11 mouse cellular contexts compared by ENCODE assay signal in genomic region chr11:54026491-54027041, GRCm38 (mm10). TPM values are rescaled to one million over a fixed set of nuclear protein-coding genes. Genes with fewer than 3 reads are reported as not detected.
DNase-seq lines count a peak whose midpoint lies in the region; ATAC-seq and TF ChIP-seq lines count a peak whose summit lies in the region.
"Had no signal": no experiment of that assay in that cellular context is flagged by ENCODE, and none has a peak within 500 bp of the region (broad histone marks: within the 10 kb centered on the region; RNA-seq: fewer than 3 reads in every experiment).

No protein-coding gene starts in this region.

- no peaks in the 10 kb centered on the region for H3K27me3 ChIP-seq in forebrain, postnatal 0 days (ENCODE audit: insufficient read depth, low read length)
- H3K27me3 ChIP-seq in forebrain, embryonic 14.5 days (replicated peaks; ENCODE audit: control insufficient read depth, insufficient read depth, low read length) = peaks cover 7% of the 10 kb centered on the region
- H3K27me3 ChIP-seq in neural tube, embryonic 15.5 days (replicated peaks) = peaks cover 13% of the 10 kb centered on the region
- no peaks in the 10 kb centered on the region for H3K27me3 ChIP-seq in hindbrain, postnatal 0 days (ENCODE audit: insufficient read depth, low read length)

- H3K4me3 ChIP-seq in forebrain, postnatal 0 days (ENCODE audit: low read depth, low read length) = no peak overlapping the region
- H3K4me3 ChIP-seq in forebrain, embryonic 14.5 days (ENCODE audit: low read depth, low read length) = no peak overlapping the region
- H3K4me3 ChIP-seq in neural tube, embryonic 15.5 days (replicated peaks) = no peak overlapping the region
- H3K4me3 ChIP-seq in hindbrain, postnatal 0 days (ENCODE audit: low read length) = no peak overlapping the region
- H3K4me3 ChIP-seq: lung, embryonic 15.5 days had no signal

- no peak overlapping the region for H3K27ac ChIP-seq in forebrain, postnatal 0 days (ENCODE audit: low read depth, low read length)
- H3K27ac ChIP-seq in forebrain, embryonic 14.5 days (ENCODE audit: low read depth, low read length) = no peak overlapping the region
- no peak overlapping the region for H3K27ac ChIP-seq in neural tube, embryonic 15.5 days (replicated peaks)
- H3K27ac ChIP-seq in hindbrain, postnatal 0 days = no peak overlapping the region
- H3K27ac ChIP-seq: lung, embryonic 15.5 days had no signal

- peak; percentile 14; the same call in 1 of the 2 replicates for ATAC-seq in forebrain, postnatal 0 days
- no peak for ATAC-seq in forebrain, embryonic 14.5 days
- ATAC-seq in neural tube, embryonic 15.5 days (ENCODE audit: low FRiP score) = no peak
- no peak for ATAC-seq in hindbrain, postnatal 0 days

- H3K4me2 ChIP-seq in forebrain, postnatal 0 days (ENCODE audit: low read depth) = no peak overlapping the region
- no peak overlapping the region for H3K4me2 ChIP-seq in forebrain, embryonic 14.5 days (ENCODE audit: low read length)
- peak overlapping the region; percentile 97 for H3K4me2 ChIP-seq in neural tube, embryonic 15.5 days
- H3K4me2 ChIP-seq in hindbrain, postnatal 0 days (ENCODE audit: low read depth, low read length) = peak overlapping the region; percentile 89

- no peaks in the 10 kb centered on the region for H3K9me3 ChIP-seq in forebrain, postnatal 0 days (ENCODE audit: low read length)
- H3K9me3 ChIP-seq in forebrain, embryonic 14.5 days (replicated peaks; ENCODE audit: control insufficient read depth, low read length) = no peaks in the 10 kb centered on the region
- no peaks in the 10 kb centered on the region for H3K9me3 ChIP-seq in neural tube, embryonic 15.5 days (replicated peaks)
- H3K9me3 ChIP-seq in hindbrain, postnatal 0 days (ENCODE audit: low read length) = no peaks in the 10 kb centered on the region
- H3K9me3 ChIP-seq: lung, embryonic 15.5 days had no signal

- DNase-seq in forebrain, postnatal 0 days = no peak
- DNase-seq in forebrain, embryonic 14.5 days (ENCODE audit: low spot score) = no peak
- DNase-seq in neural tube, embryonic 10.5 days (ENCODE audit: extremely low spot score, low spot score) = no peak
- DNase-seq in hindbrain, postnatal 0 days (ENCODE audit: low spot score) = peak; percentile 5
- DNase-seq in spleen, postnatal 4 days (ENCODE audit: low spot score in 2 of 2) = peak; percentile 74 to 79
- no peak for DNase-seq in kidney, adult 18-20 months
- DNase-seq in lung, postnatal 36 days = no peak
- DNase-seq: thymus, postnatal 25 days had no signal

- no peaks in the 10 kb centered on the region for H3K36me3 ChIP-seq in forebrain, postnatal 0 days (ENCODE audit: insufficient read depth)
- H3K36me3 ChIP-seq in forebrain, embryonic 14.5 days (ENCODE audit: control insufficient read depth, insufficient read depth, low read length) = no peaks in the 10 kb centered on the region
- H3K36me3 ChIP-seq in neural tube, embryonic 15.5 days = no peaks in the 10 kb centered on the region
- H3K36me3 ChIP-seq in hindbrain, postnatal 0 days (ENCODE audit: insufficient read depth, low read length) = no peaks in the 10 kb centered on the region
- H3K36me3 ChIP-seq: lung, embryonic 15.5 days had no signal

- WGBS in forebrain, postnatal 0 days = 91% methylated on average over 1 of the region's 1 CpGs
- 96% methylated on average over 1 of the region's 1 CpGs for WGBS in forebrain, embryonic 14.5 days
- WGBS in neural tube, embryonic 15.5 days = 75% methylated on average over 1 of the region's 1 CpGs
- 89% methylated on average over 1 of the region's 1 CpGs for WGBS in hindbrain, postnatal 0 days

- peaks cover 8% of the 10 kb centered on the region; the same call in 1 of the 2 replicates for H3K4me1 ChIP-seq in forebrain, postnatal 0 days (ENCODE audit: insufficient read depth)
- H3K4me1 ChIP-seq in forebrain, embryonic 14.5 days (ENCODE audit: control insufficient read depth, insufficient read depth, low read length) = peaks cover 7% of the 10 kb centered on the region; the same call in 1 of the 2 replicates
- peaks cover 27% of the 10 kb centered on the region for H3K4me1 ChIP-seq in neural tube, embryonic 15.5 days
- H3K4me1 ChIP-seq in hindbrain, postnatal 0 days (ENCODE audit: insufficient read depth, low read length) = peaks cover 20% of the 10 kb centered on the region

- H3K9ac ChIP-seq in forebrain, postnatal 0 days = no peak overlapping the region
- no peak overlapping the region for H3K9ac ChIP-seq in forebrain, embryonic 14.5 days (ENCODE audit: low read length)
- H3K9ac ChIP-seq in neural tube, embryonic 15.5 days (replicated peaks) = no peak overlapping the region
- no peak overlapping the region for H3K9ac ChIP-seq in hindbrain, postnatal 0 days (replicated peaks; ENCODE audit: low read length)
- H3K9ac ChIP-seq: lung, embryonic 15.5 days had no signal

- TF ChIP-seq CTCF in forebrain, postnatal 0 days (IDR thresholded peaks at IDR 0.05; ENCODE audit: low read depth) = no peak
- TF ChIP-seq CTCF in hindbrain, postnatal 0 days (IDR thresholded peaks at IDR 0.05; ENCODE audit: low read depth) = no peak

RNA-seq across cellular contexts. Expression of gene Slc22a4, which starts 1.3 kb away (rescaled TPM):
- 3.7 and 4.7 TPM in 2 replicates for total RNA-seq in forebrain, postnatal 0 days (2014; rRNA removed)
- polyA plus RNA-seq in forebrain, postnatal 0 days (2015; fragmentation: Nextera tagmentation; extraction: Ambion mirVana) = 3.3 and 4.0 TPM in 2 replicates
- polyA plus RNA-seq in forebrain, embryonic 14.5 days (2014; fragmentation: Nextera tagmentation; extraction: Ambion mirVana) = 1.1 TPM in 2 replicates
- polyA plus RNA-seq in neural tube, embryonic 15.5 days (2015; fragmentation: Nextera tagmentation; extraction: Ambion mirVana) = 5.9 TPM in 2 replicates
- total RNA-seq in hindbrain, postnatal 0 days (2014; rRNA removed) = 7.2 and 14.6 TPM in 2 replicates
- polyA plus RNA-seq in hindbrain, postnatal 0 days (2015; fragmentation: Nextera tagmentation; extraction: Ambion mirVana) = 7.2 and 8.8 TPM in 2 replicates

RNA-seq across cellular contexts. Expression of gene Pdlim4, which starts 42.2 kb away (rescaled TPM):
- 27.6 and 30.9 TPM in 2 replicates for total RNA-seq in forebrain, postnatal 0 days (2014; rRNA removed)
- polyA plus RNA-seq in forebrain, postnatal 0 days (2015; fragmentation: Nextera tagmentation; extraction: Ambion mirVana) = 47.9 and 50.7 TPM in 2 replicates
- polyA plus RNA-seq in forebrain, embryonic 14.5 days (2014; fragmentation: Nextera tagmentation; extraction: Ambion mirVana) = 39.3 and 44.8 TPM in 2 replicates
- 34.4 and 45.7 TPM in 2 replicates for polyA plus RNA-seq in neural tube, embryonic 15.5 days (2015; fragmentation: Nextera tagmentation; extraction: Ambion mirVana)
- 46.1 and 51.1 TPM in 2 replicates for total RNA-seq in hindbrain, postnatal 0 days (2014; rRNA removed)
- polyA plus RNA-seq in hindbrain, postnatal 0 days (2015; fragmentation: Nextera tagmentation; extraction: Ambion mirVana) = 47.6 and 54.6 TPM in 2 replicates

RNA-seq across cellular contexts. Expression of gene Slc22a21, which starts 46.4 kb away (rescaled TPM):
- 3.3 and 5.1 TPM in 2 replicates for total RNA-seq in forebrain, postnatal 0 days (2014; rRNA removed)
- polyA plus RNA-seq in forebrain, postnatal 0 days (2015; fragmentation: Nextera tagmentation; extraction: Ambion mirVana) = 2.4 and 4.8 TPM in 2 replicates
- polyA plus RNA-seq in forebrain, embryonic 14.5 days (2014; fragmentation: Nextera tagmentation; extraction: Ambion mirVana) = 1.2 and 2.0 TPM in 2 replicates
- 4.5 and 4.7 TPM in 2 replicates for polyA plus RNA-seq in neural tube, embryonic 15.5 days (2015; fragmentation: Nextera tagmentation; extraction: Ambion mirVana)
- total RNA-seq in hindbrain, postnatal 0 days (2014; rRNA removed) = 6.6 and 7.2 TPM in 2 replicates
- polyA plus RNA-seq in hindbrain, postnatal 0 days (2015; fragmentation: Nextera tagmentation; extraction: Ambion mirVana) = 6.2 and 6.3 TPM in 2 replicates
- total RNA-seq: neutrophil, adult 5-6 weeks had no signal

Comparison
In these comparisons a context has a peak if more than half of its experiments do, and no peak if none do; other contexts are left out.
1. DNase-seq: peak in hindbrain, postnatal 0 days (single experiment) and spleen, postnatal 4 days (2 of 2); none in forebrain, postnatal 0 days (single experiment), forebrain, embryonic 14.5 days (single experiment), neural tube, embryonic 10.5 days (single experiment), kidney, adult 18-20 months (single experiment) and lung, postnatal 36 days (single experiment).
2. H3K4me2 ChIP-seq: peak in neural tube, embryonic 15.5 days (single experiment) and hindbrain, postnatal 0 days (single experiment); none in forebrain, postnatal 0 days (single experiment) and forebrain, embryonic 14.5 days (single experiment).